In genomic region chr2:51140486-51140885, GRCm38 (mm10) we compare ENCODE assay signal across 8 mouse cellular contexts. TPM values are rescaled to one million over a fixed set of nuclear protein-coding genes. Genes with fewer than 3 reads are reported as not detected.
DNase-seq lines count a peak whose midpoint lies in the region; ATAC-seq and TF ChIP-seq lines count a peak whose summit lies in the region.

No protein-coding gene starts in this region.

- peaks cover 55% of the 10 kb centered on the region for H3K36me3 ChIP-seq in limb, embryonic 14.5 days (ENCODE audit: control insufficient read depth, insufficient read depth, low read length)
- H3K36me3 ChIP-seq in neural tube, embryonic 11.5 days (ENCODE audit: control insufficient read depth, insufficient read depth, low read length), result peaks cover 6% of the 10 kb centered on the region; the same call in 1 of the 2 replicates

- peak; percentile 63; the same call in 1 of the 2 replicates for ATAC-seq in limb, embryonic 14.5 days (ENCODE audit: low FRiP score, low read depth)
- peak; percentile 73 for ATAC-seq in neural tube, embryonic 11.5 days (ENCODE audit: insufficient read depth, low FRiP score, low TSS enrichment)

- no peaks in the 10 kb centered on the region for H3K27me3 ChIP-seq in limb, embryonic 14.5 days (ENCODE audit: control insufficient read depth, insufficient read depth, low read length)
- H3K27me3 ChIP-seq in neural tube, embryonic 11.5 days (ENCODE audit: control insufficient read depth, insufficient read depth, low read length), result no peaks in the 10 kb centered on the region

- H3K27ac ChIP-seq in gastrocnemius, adult 2 months, result peak overlapping the region; percentile 56
- no peak overlapping the region; the same call in 1 of the 2 replicates for H3K27ac ChIP-seq in limb, embryonic 14.5 days (replicated peaks; ENCODE audit: low read depth, low read length)
- peak overlapping the region; percentile 71 for H3K27ac ChIP-seq in neural tube, embryonic 11.5 days (ENCODE audit: low read depth, low read length)

- peaks cover 61% of the 10 kb centered on the region for H3K4me1 ChIP-seq in limb, embryonic 14.5 days (ENCODE audit: control insufficient read depth, insufficient read depth, low read length)
- H3K4me1 ChIP-seq in neural tube, embryonic 11.5 days (ENCODE audit: control insufficient read depth, insufficient read depth, low read length), result peaks cover 61% of the 10 kb centered on the region

- peak overlapping the region; percentile 46 for H3K4me3 ChIP-seq in gastrocnemius, adult 2 months
- H3K4me3 ChIP-seq in limb, embryonic 14.5 days (replicated peaks; ENCODE audit: low read length), result peak overlapping the region; percentile 27
- H3K4me3 ChIP-seq in neural tube, embryonic 11.5 days (ENCODE audit: low read depth, low read length), result peak overlapping the region; percentile 22

- intact Hi-C loops in gastrocnemius, adult 2 months (cut with DNase I), result loop anchor here (10.0 kb wide), 1 partner anchor 466 kb away; no protein-coding TSS in a partner anchor

- 1% methylated on average over 8 of the region's 8 CpGs for WGBS in limb, embryonic 14.5 days
- under 1% methylated on average over 8 of the region's 8 CpGs for WGBS in neural tube, embryonic 11.5 days

- no peaks in the 10 kb centered on the region for H3K9me3 ChIP-seq in limb, embryonic 14.5 days (ENCODE audit: control insufficient read depth, low read length)
- no peaks in the 10 kb centered on the region for H3K9me3 ChIP-seq in neural tube, embryonic 11.5 days (ENCODE audit: control insufficient read depth, low read length)

- TF ChIP-seq POLR2A in limb, embryonic 14.5 days (IDR thresholded peaks at IDR 0.05; ENCODE audit: borderline replicate concordance, extremely low read depth, insufficient read depth, insufficient read length), result no peak

- H3K4me2 ChIP-seq in limb, embryonic 14.5 days (replicated peaks; ENCODE audit: low read depth, low read length, severe bottlenecking), result peak overlapping the region; percentile 63
- H3K4me2 ChIP-seq in neural tube, embryonic 11.5 days (ENCODE audit: low read depth), result peak overlapping the region; percentile 71

- peak; percentile 29 for DNase-seq in gastrocnemius, adult 2 months
- no peak for DNase-seq in gastrocnemius, postnatal 10 days
- peak; percentile 42 for DNase-seq in heart, postnatal 4 days
- DNase-seq in limb, embryonic 14.5 days (ENCODE audit: low spot score), result no peak
- peak; percentile 73 for DNase-seq in neural tube, embryonic 11.5 days (ENCODE audit: low spot score)
- no peak for DNase-seq in ovary, adult 18-20 months (ENCODE audit: low spot score)
- no peak for DNase-seq in adrenal gland, postnatal 10 days
- no peak for DNase-seq in urinary bladder, postnatal 4 days (ENCODE audit: low spot score in 2 of 2)

- no peak for TF ChIP-seq CTCF in gastrocnemius, adult 2 months (IDR thresholded peaks at IDR 0.05)

- peak overlapping the region; percentile 1 for H3K9ac ChIP-seq in limb, embryonic 14.5 days (ENCODE audit: low read depth, low read length, severe bottlenecking)
- peak overlapping the region; percentile 44 for H3K9ac ChIP-seq in neural tube, embryonic 11.5 days (ENCODE audit: low read length)

RNA-seq across cellular contexts. Expression of gene Rnd3, which starts 8.4 kb away (rescaled TPM):
- total RNA-seq in gastrocnemius, adult 2 months (2021), result 1 to 10 TPM; 5.3 to 6.4 TPM
- total RNA-seq in gastrocnemius, postnatal 10 days (2021), result 10 to 100 TPM; 17.8 to 23.4 TPM
- total RNA-seq in heart, postnatal 4 days (2021), result 10 to 100 TPM; 28.2 to 29.3 TPM
- 59.4 and 68.8 TPM in 2 replicates for polyA plus RNA-seq in limb, embryonic 14.5 days (2012; rRNA removed)
- 162 and 176 TPM in 2 replicates for polyA plus RNA-seq in limb, embryonic 14.5 days (2014; fragmentation: Nextera tagmentation; extraction: Ambion mirVana)
- polyA plus RNA-seq in neural tube, embryonic 11.5 days (2014; fragmentation: Nextera tagmentation; extraction: Ambion mirVana), result 261 and 278 TPM in 2 replicates
- total RNA-seq in adrenal gland, postnatal 10 days (2021), result 10 to 100 TPM; 37.9 to 38.1 TPM

Comparison
In these comparisons a context has a peak if more than half of its experiments do, and no peak if none do; other contexts are left out.
1. DNase-seq: peak in gastrocnemius, adult 2 months (single experiment), heart, postnatal 4 days (single experiment) and neural tube, embryonic 11.5 days (single experiment); none in gastrocnemius, postnatal 10 days (single experiment), limb, embryonic 14.5 days (single experiment), ovary, adult 18-20 months (single experiment), adrenal gland, postnatal 10 days (single experiment) and urinary bladder, postnatal 4 days (0 of 2).
2. Peak in every context shown above with its lines, with median percentiles within 50 percentile points of each other: H3K4me3 ChIP-seq.